Mouse (Mus musculus): ENCODE results near the gene Chd5. TPM values are rescaled to one million over a fixed set of nuclear protein-coding genes. Genes with fewer than 3 reads are reported as not detected.

Chd5 gene
- polyA plus RNA-seq (2011; ENCODE audit: insufficient read depth, insufficient read length, low replicate concordance, missing spikeins), result 0.11 TPM in 1 of 2 replicates, not detected in the other

GRCm38 (mm10) chr4:152338419-152339292 is at the start of gene Chd5:
Chd5 (plus strand) TSS chr4:152338651.
- Histone ChIP-seq H3K27ac (ENCODE audit: control insufficient read depth, insufficient read depth, low read depth, low read length, poor library complexity) (no peak within 1 kb of the TSS), H3K4me3 (replicated peaks; ENCODE audit: control insufficient read depth, low read depth, low read length) (no peak within 1 kb of the TSS), H3K4me1 (ENCODE audit: control insufficient read depth, insufficient read depth, low read length) (no peaks in the 10 kb centered on the region)
- TF ChIP-seq POLR2A (IDR thresholded peaks at IDR 0.05; ENCODE audit: borderline replicate concordance, control insufficient read depth, low read depth, low read length) (no peak), CTCF (IDR thresholded peaks at IDR 0.05; ENCODE audit: control insufficient read depth, insufficient read depth, low read length) (no peak)
- 3% methylated on average over 115 of the region's 120 CpGs for WGBS

- TF ChIP-seq CTCF (IDR thresholded peaks at IDR 0.05; ENCODE audit: control insufficient read depth, insufficient read depth, low read length) (no peak), POLR2A (IDR thresholded peaks at IDR 0.05; ENCODE audit: borderline replicate concordance, control insufficient read depth, low read depth, low read length) (no peak)
- no peak overlapping the region for H3K27ac ChIP-seq (ENCODE audit: control insufficient read depth, insufficient read depth, low read depth, low read length, poor library complexity)
- H3K4me3 ChIP-seq (replicated peaks; ENCODE audit: control insufficient read depth, low read depth, low read length), result no peak overlapping the region
- 2% methylated on average over 39 of the region's 39 CpGs for WGBS
- no peaks in the 10 kb centered on the region for H3K4me1 ChIP-seq (ENCODE audit: control insufficient read depth, insufficient read depth, low read length)
Measured at GRCm38 (mm10) chr4:152290385-152290784, 48.1 kb upstream of the Chd5 start.

GRCm38 (mm10) chr4:152290991-152291390 is 47.5 kb upstream of the Chd5 start:
- Histone ChIP-seq H3K27ac (ENCODE audit: control insufficient read depth, insufficient read depth, low read depth, low read length, poor library complexity) (no peak overlapping the region), H3K4me3 (replicated peaks; ENCODE audit: control insufficient read depth, low read depth, low read length) (no peak overlapping the region), H3K4me1 (ENCODE audit: control insufficient read depth, insufficient read depth, low read length) (no peaks in the 10 kb centered on the region)
- TF ChIP-seq CTCF (IDR thresholded peaks at IDR 0.05; ENCODE audit: control insufficient read depth, insufficient read depth, low read length), result no peak
- no peak for TF ChIP-seq POLR2A (IDR thresholded peaks at IDR 0.05; ENCODE audit: borderline replicate concordance, control insufficient read depth, low read depth, low read length)
- 18% methylated on average over 11 of the region's 11 CpGs for WGBS

- TF ChIP-seq CTCF (IDR thresholded peaks at IDR 0.05; ENCODE audit: control insufficient read depth, insufficient read depth, low read length), result no peak
- no peak for TF ChIP-seq POLR2A (IDR thresholded peaks at IDR 0.05; ENCODE audit: borderline replicate concordance, control insufficient read depth, low read depth, low read length)
- WGBS, result 40% methylated on average over 6 of the region's 6 CpGs
- Histone ChIP-seq H3K4me1 (ENCODE audit: control insufficient read depth, insufficient read depth, low read length) (peaks cover 1% of the 10 kb centered on the region; the same call in 1 of the 2 replicates), H3K27ac (ENCODE audit: control insufficient read depth, insufficient read depth, low read depth, low read length, poor library complexity) (no peak within 1 kb of the TSS), H3K4me3 (replicated peaks; ENCODE audit: control insufficient read depth, low read depth, low read length) (no peak within 1 kb of the TSS)
Measured at GRCm38 (mm10) chr4:152291562-152291961, 46.9 kb upstream of the Chd5 start, which contains the start of gene Hes3. Hes3 (minus strand) TSS chr4:152291662.

GRCm38 (mm10) chr4:152292102-152292765 is 46.2 kb upstream of the Chd5 start:
- Histone ChIP-seq H3K27ac (ENCODE audit: control insufficient read depth, insufficient read depth, low read depth, low read length, poor library complexity) (no peak overlapping the region), H3K4me3 (replicated peaks; ENCODE audit: control insufficient read depth, low read depth, low read length) (no peak overlapping the region)
- no peak for TF ChIP-seq POLR2A (IDR thresholded peaks at IDR 0.05; ENCODE audit: borderline replicate concordance, control insufficient read depth, low read depth, low read length)
- no peak for TF ChIP-seq CTCF (IDR thresholded peaks at IDR 0.05; ENCODE audit: control insufficient read depth, insufficient read depth, low read length)

GRCm38 (mm10) chr4:152294188-152294929 is 44.1 kb upstream of the Chd5 start:
- H3K4me1 ChIP-seq (ENCODE audit: control insufficient read depth, insufficient read depth, low read length), result peaks cover 1% of the 10 kb centered on the region; the same call in 1 of the 2 replicates
- H3K27ac ChIP-seq (ENCODE audit: control insufficient read depth, insufficient read depth, low read depth, low read length, poor library complexity), result no peak overlapping the region
- H3K4me3 ChIP-seq (replicated peaks; ENCODE audit: control insufficient read depth, low read depth, low read length), result no peak overlapping the region
- WGBS, result 27% methylated on average over 10 of the region's 10 CpGs
- TF ChIP-seq CTCF (IDR thresholded peaks at IDR 0.05; ENCODE audit: control insufficient read depth, insufficient read depth, low read length) (no peak), POLR2A (IDR thresholded peaks at IDR 0.05; ENCODE audit: borderline replicate concordance, control insufficient read depth, low read depth, low read length) (no peak)

More at GRCm38 (mm10) chr4:152292102-152292765, 46.2 kb upstream of the Chd5 start:
- WGBS, result 48% methylated on average over 12 of the region's 12 CpGs
- H3K4me1 ChIP-seq (ENCODE audit: control insufficient read depth, insufficient read depth, low read length), result peaks cover 1% of the 10 kb centered on the region; the same call in 1 of the 2 replicates

GRCm38 (mm10) chr4:152295916-152296315 is 42.5 kb upstream of the Chd5 start:
- H3K4me1 ChIP-seq (ENCODE audit: control insufficient read depth, insufficient read depth, low read length), result peaks cover 1% of the 10 kb centered on the region; the same call in 1 of the 2 replicates
- H3K27ac ChIP-seq (ENCODE audit: control insufficient read depth, insufficient read depth, low read depth, low read length, poor library complexity), result no peak overlapping the region
- WGBS, result 2% methylated on average over 4 of the region's 4 CpGs
- H3K4me3 ChIP-seq (replicated peaks; ENCODE audit: control insufficient read depth, low read depth, low read length), result no peak overlapping the region
- TF ChIP-seq CTCF (IDR thresholded peaks at IDR 0.05; ENCODE audit: control insufficient read depth, insufficient read depth, low read length), result no peak
- no peak for TF ChIP-seq POLR2A (IDR thresholded peaks at IDR 0.05; ENCODE audit: borderline replicate concordance, control insufficient read depth, low read depth, low read length)

All from bone marrow, adult 2 months (tissue).